Mouse (Mus musculus) neural tube, embryonic 14.5 days (tissue): Measurements from ENCODE around the gene Frmd5. TPM values are rescaled to one million over a fixed set of nuclear protein-coding genes. Genes with fewer than 3 reads are reported as not detected.

Experiments
- ATAC-seq: fragments of 200-750 bp; cut with Nextera tagmentation; 2 replicates; pipeline ENCODE4 v1.8.0; 2017; ENCODE audit warnings: low read depth, mild to moderate bottlenecking, moderate TSS enrichment, moderate library complexity
- H3K27ac ChIP-seq: fragments of 300-500 bp; sonication (generic); 2 replicates; pipeline ENCODE4 v1.5.1; 2014; ENCODE audit warnings: low read depth, mild to moderate bottlenecking, control low read depth, low read length, moderate library complexity, mixed read lengths
- H3K27me3 ChIP-seq: fragments of 300-500 bp; sonication (generic); 2 replicates; pipeline ENCODE4 v1.6.1; 2014; ENCODE audit warnings: low read length; ENCODE audit not compliant: control insufficient read depth, insufficient read depth
- H3K36me3 ChIP-seq: fragments of 300-500 bp; sonication (generic); 2 replicates; pipeline ENCODE4 v1.6.1; 2014; ENCODE audit warnings: low read length, mixed read lengths; ENCODE audit not compliant: control insufficient read depth, insufficient read depth
- H3K4me1 ChIP-seq: fragments of 300-500 bp; sonication (generic); 2 replicates; pipeline ENCODE4 v1.6.1; 2014; ENCODE audit warnings: low read length; ENCODE audit not compliant: control insufficient read depth, insufficient read depth
- H3K4me2 ChIP-seq: fragments of 300-500 bp; sonication (generic); 2 replicates; pipeline ENCODE4 v1.6.1; 2014; ENCODE audit warnings: mild to moderate bottlenecking, low read depth, low read length, control low read depth
- H3K4me3 ChIP-seq: fragments of 300-500 bp; sonication (generic); 2 replicates; pipeline ENCODE4 v1.5.1; 2014; ENCODE audit warnings: low read depth, low read length, control low read depth, mixed read lengths
- H3K9ac ChIP-seq: fragments of 300-500 bp; sonication (generic); replicated peaks from 2 replicates; pipeline ENCODE4 v1.6.1; 2014; ENCODE audit warnings: low read depth, mild to moderate bottlenecking, control low read depth, low read length, mixed read lengths
- H3K9me3 ChIP-seq: fragments of 300-500 bp; sonication (generic); 2 replicates; pipeline ENCODE4 v1.6.1; 2016; ENCODE audit warnings: low read length; ENCODE audit not compliant: control insufficient read depth
- WGBS: fragments of 180-500 bp; shearing (Covaris S2); extraction: QIAGEN DNeasy Blood & Tissue Kit; methylation state at CpG from one replicate; pipeline ENCODE4 v1.1.7; 2014; 5-methylcytosine and 5-hydroxymethylcytosine counted together
- polyA plus RNA-seq: library from polyadenylated mRNA; unstranded; fragments of >200 nt; fragmentation: Nextera tagmentation; extraction: Ambion mirVana; gene quantifications from 2 replicates; pipeline ENCODE4 v1.2.1, GENCODE M21; 2014

Gene Frmd5
- polyA plus RNA-seq, 1 experiment from 2014 or later = 31.2 TPM

DNA sequence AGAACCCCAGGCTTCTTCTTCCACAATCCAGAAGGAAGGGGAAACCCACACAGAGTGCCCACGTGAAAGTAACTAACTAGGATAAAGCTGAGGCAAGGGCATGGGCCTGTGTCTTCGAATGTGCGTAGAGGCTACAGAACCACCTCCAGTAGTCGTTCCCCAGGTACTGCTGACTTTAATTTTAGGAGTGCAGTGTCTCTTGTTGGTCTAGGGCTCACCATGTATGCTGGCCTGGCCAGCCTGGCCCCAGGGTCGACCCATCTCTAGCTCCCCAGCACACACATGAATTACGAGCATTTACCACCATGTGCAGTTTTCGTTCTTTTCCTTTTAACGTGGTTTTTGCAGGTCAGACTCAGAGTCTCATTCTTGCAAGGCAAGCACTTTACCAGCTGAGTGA lies 83.1 kb downstream of the Frmd5 start:
- no peak overlapping the region for H3K27ac ChIP-seq
- H3K4me3 ChIP-seq = no peak overlapping the region
- H3K27me3 ChIP-seq = no peaks in the 10 kb centered on the region
- no peak overlapping the region for H3K9ac ChIP-seq
- no peak overlapping the region for H3K4me2 ChIP-seq
- no peaks in the 10 kb centered on the region for H3K36me3 ChIP-seq
- ATAC-seq = no peak
- peaks cover 4% of the 10 kb centered on the region; the same call in 1 of the 2 replicates for H3K4me1 ChIP-seq
- H3K9me3 ChIP-seq = no peaks in the 10 kb centered on the region
- 93% methylated on average over 8 of the region's 8 CpGs for WGBS

DNA sequence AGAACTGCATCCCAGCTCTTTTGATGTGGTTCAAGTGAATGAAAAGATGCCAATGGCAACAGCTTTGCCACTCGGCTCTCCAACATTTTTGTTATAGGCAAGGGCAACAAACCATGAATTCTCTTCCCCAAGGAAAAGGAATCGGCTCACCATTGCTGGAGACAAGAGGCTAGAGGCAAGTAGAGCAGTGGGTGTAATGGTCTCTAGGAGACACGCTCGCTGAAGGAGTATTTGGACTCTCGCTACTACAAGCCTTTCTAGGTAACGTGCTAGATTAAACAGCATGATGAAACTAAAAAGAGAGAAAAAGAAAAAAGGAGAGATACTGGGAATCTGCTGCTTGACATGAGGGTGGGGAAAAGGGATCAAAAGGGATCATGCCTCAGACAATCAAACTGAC lies 87.9 kb downstream of the Frmd5 start:
- Histone ChIP-seq H3K36me3 (no peaks in the 10 kb centered on the region), H3K9ac (no peak overlapping the region), H3K4me3 (no peak overlapping the region), H3K4me1 (peaks cover 15% of the 10 kb centered on the region; the same call in 1 of the 2 replicates), H3K27ac (no peak overlapping the region), H3K9me3 (no peaks in the 10 kb centered on the region), H3K4me2 (no peak overlapping the region), H3K27me3 (no peaks in the 10 kb centered on the region)
- ATAC-seq = no peak
- 69% methylated on average over 6 of the region's 6 CpGs for WGBS

DNA sequence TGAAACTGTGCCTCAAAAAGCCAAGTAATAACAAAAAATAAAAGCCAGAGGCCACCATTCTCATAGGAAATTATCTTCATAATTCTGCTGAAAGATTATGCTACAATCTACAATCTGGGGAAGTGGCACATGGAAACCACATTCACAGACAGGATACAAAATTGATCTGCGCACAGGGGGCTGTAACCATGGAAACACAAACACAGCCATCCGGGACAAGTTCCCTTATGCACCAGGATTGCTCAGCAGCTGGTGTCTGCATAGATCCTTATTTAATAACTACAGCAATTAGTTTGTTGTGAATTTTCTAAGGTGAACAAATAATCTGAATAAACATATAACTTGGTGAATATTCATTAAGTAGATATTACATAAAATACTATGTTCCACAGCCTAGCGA lies 89.8 kb downstream of the Frmd5 start:
- Histone ChIP-seq H3K4me2 (no peak overlapping the region), H3K9me3 (no peaks in the 10 kb centered on the region), H3K36me3 (no peaks in the 10 kb centered on the region), H3K27me3 (no peaks in the 10 kb centered on the region), H3K4me1 (peaks cover 18% of the 10 kb centered on the region; the same call in 1 of the 2 replicates), H3K9ac (no peak overlapping the region), H3K4me3 (no peak overlapping the region), H3K27ac (no peak overlapping the region)
- no peak for ATAC-seq
- WGBS = 44% methylated on average over 3 of the region's 3 CpGs

DNA sequence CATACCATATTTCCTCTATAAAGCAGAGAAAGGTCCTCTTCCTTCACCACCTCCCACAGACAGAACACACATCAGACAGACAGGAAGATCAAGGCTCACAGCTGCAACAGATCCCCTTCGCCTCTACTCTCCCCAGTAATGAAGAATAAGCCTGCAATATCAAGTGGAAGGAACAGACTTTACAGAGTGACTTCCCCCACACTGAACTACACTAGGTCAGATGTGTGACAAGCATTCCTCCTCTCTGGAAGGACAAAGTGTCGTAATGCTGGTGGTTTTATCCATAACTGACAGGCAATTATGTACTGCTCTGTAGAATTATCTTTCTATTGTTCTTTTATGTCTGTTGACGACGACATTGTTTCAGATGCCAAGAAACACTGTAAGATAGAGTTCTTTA lies 93.3 kb downstream of the Frmd5 start:
- H3K9ac ChIP-seq = no peak overlapping the region

DNA sequence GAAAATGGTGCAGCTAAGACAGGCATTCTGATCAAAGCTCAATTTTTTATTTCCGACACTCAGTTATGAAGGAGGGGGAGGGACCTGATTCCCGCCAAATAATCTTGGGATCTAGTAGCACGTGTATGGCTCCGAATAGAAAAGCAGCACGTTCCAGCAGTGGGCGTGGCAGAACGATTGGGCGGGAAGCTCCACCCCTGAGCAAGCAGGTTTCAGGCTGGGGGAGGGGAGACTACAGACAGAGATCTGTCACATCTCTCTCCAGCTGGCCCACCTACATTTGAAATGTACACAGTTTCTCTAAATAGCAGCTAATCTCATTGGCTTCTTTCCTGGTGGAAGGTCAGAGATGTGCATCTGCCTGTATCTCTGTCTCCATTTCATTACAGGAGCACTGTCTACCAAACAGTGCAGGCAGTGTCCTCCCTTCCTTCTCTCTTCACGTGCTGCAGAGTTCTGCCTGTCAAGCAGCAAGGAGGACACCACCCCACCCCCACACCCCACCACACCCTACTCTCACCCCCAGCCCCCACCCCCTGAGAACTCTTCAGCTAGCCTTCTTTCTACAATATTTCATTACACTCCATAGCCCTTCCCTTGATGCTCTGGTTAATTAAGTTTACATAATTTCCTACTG lies 95.0 kb downstream of the Frmd5 start:
- no peak overlapping the region for H3K27ac ChIP-seq
- peak; percentile 48; the same call in 1 of the 2 replicates for ATAC-seq
- H3K4me3 ChIP-seq = no peak overlapping the region
- no peaks in the 10 kb centered on the region for H3K9me3 ChIP-seq
- H3K36me3 ChIP-seq = no peaks in the 10 kb centered on the region
- H3K9ac ChIP-seq = no peak overlapping the region
- no peak overlapping the region for H3K4me2 ChIP-seq
- WGBS = 30% methylated on average over 9 of the region's 9 CpGs
- no peaks in the 10 kb centered on the region for H3K27me3 ChIP-seq
- H3K4me1 ChIP-seq = peaks cover 9% of the 10 kb centered on the region; the same call in 1 of the 2 replicates

More for the DNA sequence above, 93.3 kb downstream of the Frmd5 start:
- H3K36me3 ChIP-seq = no peaks in the 10 kb centered on the region
- H3K4me3 ChIP-seq = no peak overlapping the region
- no peak for ATAC-seq
- peaks cover 16% of the 10 kb centered on the region; the same call in 1 of the 2 replicates for H3K4me1 ChIP-seq
- WGBS = 88% methylated on average over 4 of the region's 4 CpGs
- H3K4me2 ChIP-seq = no peak overlapping the region
- H3K27me3 ChIP-seq = no peaks in the 10 kb centered on the region
- H3K27ac ChIP-seq = no peak overlapping the region
- H3K9me3 ChIP-seq = no peaks in the 10 kb centered on the region

DNA sequence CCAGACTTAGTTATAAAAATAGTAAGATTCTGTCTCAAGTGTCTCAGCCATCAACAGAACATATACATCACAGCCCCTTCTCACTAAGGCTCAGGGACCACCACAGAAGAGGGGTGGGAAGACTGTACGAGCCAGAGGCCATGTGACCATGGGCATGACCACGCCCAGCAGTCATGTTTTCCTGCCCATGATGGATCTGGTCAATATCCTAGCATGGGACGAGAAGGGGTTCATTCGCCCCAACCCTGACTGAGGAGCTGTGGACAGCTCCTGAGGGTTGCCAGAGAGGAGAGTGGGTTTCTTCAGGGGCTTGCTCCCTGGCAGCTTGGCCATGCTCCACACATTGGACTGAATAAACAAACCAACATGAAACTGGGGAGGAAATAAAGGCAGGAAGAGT lies 97.8 kb downstream of the Frmd5 start:
- H3K36me3 ChIP-seq = no peaks in the 10 kb centered on the region
- H3K4me1 ChIP-seq = 0 out of 2 replicates have a peak, but pooled peaks cover 7% of the 10 kb centered on the region
- no peak overlapping the region for H3K4me2 ChIP-seq
- no peak overlapping the region for H3K9ac ChIP-seq
- ATAC-seq = no peak
- no peaks in the 10 kb centered on the region for H3K27me3 ChIP-seq
- 89% methylated on average over 4 of the region's 4 CpGs for WGBS
- no peak overlapping the region for H3K4me3 ChIP-seq
- H3K9me3 ChIP-seq = no peaks in the 10 kb centered on the region
- H3K27ac ChIP-seq = no peak overlapping the region

DNA sequence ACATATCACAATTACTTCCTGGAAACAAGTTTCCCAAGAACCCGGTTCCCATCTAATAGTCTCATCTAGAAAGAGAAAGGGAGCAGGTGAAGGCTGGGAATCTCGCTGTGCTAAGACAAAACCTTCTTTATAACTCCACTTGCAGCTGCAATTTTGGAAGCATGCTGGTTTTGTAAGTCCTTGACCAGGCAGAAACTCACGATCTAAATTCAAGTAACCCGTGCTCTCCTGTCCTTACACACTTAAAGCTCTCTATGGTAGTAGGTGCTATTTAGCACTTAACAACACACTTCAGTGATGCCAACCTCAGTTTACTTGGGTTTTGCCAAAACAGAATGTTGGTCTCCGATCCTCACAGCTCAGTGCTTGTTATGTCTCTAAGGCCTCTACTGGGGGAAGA lies 99.4 kb downstream of the Frmd5 start:
- WGBS = 80% methylated on average over 5 of the region's 5 CpGs

DNA sequence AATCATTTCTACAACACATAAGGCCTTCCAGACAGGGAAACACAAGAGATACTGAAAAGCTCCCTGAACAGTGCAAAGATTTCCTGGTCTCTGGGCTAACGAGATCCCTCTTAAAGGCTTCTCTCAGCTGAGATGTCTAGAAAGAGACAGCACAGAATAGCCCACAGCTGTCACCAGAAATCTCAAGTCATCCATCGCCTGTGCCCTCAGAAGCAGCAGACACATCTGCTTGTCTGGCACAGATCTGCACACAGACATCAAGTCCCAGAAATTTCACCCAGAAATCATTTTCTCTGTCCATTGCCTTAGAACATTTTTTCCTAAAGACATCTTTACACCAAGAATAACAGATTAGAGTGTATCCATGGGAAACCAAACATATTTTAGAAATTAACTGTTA lies 101.1 kb downstream of the Frmd5 start:
- Histone ChIP-seq H3K4me2 (no peak overlapping the region), H3K36me3 (no peaks in the 10 kb centered on the region), H3K9me3 (no peaks in the 10 kb centered on the region), H3K4me1 (no peaks in the 10 kb centered on the region), H3K9ac (no peak overlapping the region), H3K27me3 (no peaks in the 10 kb centered on the region), H3K4me3 (no peak overlapping the region), H3K27ac (no peak overlapping the region)
- 57% methylated on average over 2 of the region's 2 CpGs for WGBS
- no peak for ATAC-seq

More for the DNA sequence above, 99.4 kb downstream of the Frmd5 start:
- Histone ChIP-seq H3K27me3 (no peaks in the 10 kb centered on the region), H3K27ac (no peak overlapping the region), H3K9me3 (no peaks in the 10 kb centered on the region), H3K9ac (no peak overlapping the region), H3K4me2 (no peak overlapping the region), H3K4me3 (no peak overlapping the region), H3K36me3 (no peaks in the 10 kb centered on the region), H3K4me1 (0 out of 2 replicates have a peak, but pooled peaks cover 7% of the 10 kb centered on the region)
- ATAC-seq = no peak

DNA sequence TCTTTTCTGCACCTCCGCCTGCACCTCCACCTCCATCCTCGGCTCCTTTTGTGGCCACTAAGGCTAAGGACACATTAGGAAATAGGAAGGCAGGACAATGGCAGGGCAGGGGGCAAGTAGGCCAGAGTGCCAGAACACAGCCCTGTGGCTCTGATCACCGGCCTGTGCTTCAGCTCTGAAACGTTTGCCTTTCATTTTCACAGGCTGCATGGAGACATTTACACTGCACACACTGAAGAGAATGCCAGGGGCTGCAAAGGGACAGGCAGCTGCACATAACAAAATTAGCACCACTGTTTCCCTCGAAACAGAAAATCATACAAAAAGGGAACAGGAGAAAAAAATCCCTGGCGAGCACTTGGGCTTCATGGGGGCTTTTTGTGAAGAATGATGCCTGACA lies 107.6 kb downstream of the Frmd5 start:
- H3K27ac ChIP-seq = no peak overlapping the region
- H3K36me3 ChIP-seq = no peaks in the 10 kb centered on the region
- no peak overlapping the region for H3K4me3 ChIP-seq
- H3K27me3 ChIP-seq = no peaks in the 10 kb centered on the region
- H3K4me2 ChIP-seq = no peak overlapping the region
- no peaks in the 10 kb centered on the region for H3K4me1 ChIP-seq
- WGBS = 22% methylated on average over 6 of the region's 6 CpGs
- no peaks in the 10 kb centered on the region for H3K9me3 ChIP-seq
- no peak overlapping the region for H3K9ac ChIP-seq
- ATAC-seq = no peak
